Comparison of ENCODE assay signal across 12 mouse cellular contexts in the genomic region with DNA sequence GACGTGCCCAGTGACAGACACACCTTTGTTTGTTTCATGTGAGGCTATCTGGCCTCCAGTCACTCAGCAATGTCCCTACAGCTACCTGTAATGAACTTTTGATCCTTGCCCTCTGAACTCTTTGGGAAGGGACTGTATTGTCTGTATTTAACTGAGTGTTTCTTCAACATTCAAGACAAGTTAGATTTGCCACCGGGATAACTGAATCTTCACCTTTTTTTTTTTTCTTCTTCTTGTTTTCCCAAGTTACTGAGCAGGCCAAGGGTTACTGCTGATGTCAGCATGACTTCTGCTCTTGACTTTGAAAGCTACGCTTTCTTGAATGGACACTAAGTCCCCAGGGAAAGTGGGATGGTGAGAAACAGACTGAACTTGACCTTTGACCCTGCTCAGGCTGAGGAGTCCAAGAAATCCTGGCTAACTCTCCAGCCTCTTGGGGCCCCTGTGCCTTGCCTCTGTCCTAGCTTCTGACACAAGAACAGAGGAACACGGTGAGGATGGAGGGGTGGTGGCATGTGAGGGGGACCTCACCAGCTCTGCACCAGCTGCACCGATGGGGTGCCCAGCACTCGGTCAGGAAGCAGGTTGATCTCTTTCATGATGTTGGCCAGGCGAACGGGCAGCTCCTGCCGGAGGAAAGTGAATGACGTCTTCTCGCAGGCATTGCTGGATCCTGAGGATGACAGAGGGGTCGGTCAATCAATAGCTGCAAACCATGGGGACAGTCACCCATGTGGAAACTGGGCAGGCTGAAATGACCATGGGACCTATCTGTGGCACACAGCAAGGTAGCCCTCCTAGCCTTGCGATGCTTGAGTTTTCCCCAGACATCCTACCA. TPM values are rescaled to one million over a fixed set of nuclear protein-coding genes. Genes with fewer than 3 reads are reported as not detected.
A peak's percentile ranks its signal among the peaks of the same experiment; 100 is the strongest.
DNase-seq lines count a peak whose midpoint lies in the region; ATAC-seq and TF ChIP-seq lines count a peak whose summit lies in the region.
"Had no signal": no experiment of that assay in that cellular context is flagged by ENCODE, and none has a peak within 500 bp of the region (broad histone marks: within the 10 kb centered on the region; RNA-seq: fewer than 3 reads in every experiment).

No protein-coding gene starts in this region.

- TF ChIP-seq CTCF in liver, adult 2 months (IDR thresholded peaks at IDR 0.05; ENCODE audit: low read depth, low read length) = no peak

- no peaks in the 10 kb centered on the region for H3K79me2 ChIP-seq in liver, adult 2 months (ENCODE audit: control insufficient read depth, insufficient read depth, low read length)

- peaks cover 20% of the 10 kb centered on the region for H3K4me1 ChIP-seq in liver, adult 2 months (ENCODE audit: control insufficient read depth, insufficient read depth, low read length)
- peaks cover 18% of the 10 kb centered on the region for H3K4me1 ChIP-seq in intestine, embryonic 15.5 days (replicated peaks)
- peaks cover 13% of the 10 kb centered on the region for H3K4me1 ChIP-seq in midbrain, embryonic 11.5 days (ENCODE audit: control insufficient read depth, insufficient read depth, low read length)

- ATAC-seq in intestine, embryonic 15.5 days = no peak
- no peak for ATAC-seq in midbrain, embryonic 11.5 days (ENCODE audit: low FRiP score)
- ATAC-seq: forebrain, embryonic 15.5 days; midbrain, embryonic 15.5 days had no signal

- H3K9ac ChIP-seq in liver, adult 2 months (ENCODE audit: low read depth, low read length) = peak overlapping the region; percentile 7; the same call in 1 of the 2 replicates
- H3K9ac ChIP-seq in intestine, embryonic 15.5 days = no peak overlapping the region
- H3K9ac ChIP-seq in midbrain, embryonic 11.5 days (ENCODE audit: low read length) = no peak overlapping the region
- H3K9ac ChIP-seq: forebrain, embryonic 15.5 days; midbrain, embryonic 15.5 days; neural tube, embryonic 15.5 days had no signal

- peak overlapping the region; percentile 91 for H3K27ac ChIP-seq in liver, adult 2 months (replicated peaks; ENCODE audit: insufficient read depth, low read depth, low read length)
- no peak overlapping the region; the same call in 1 of the 2 replicates for H3K27ac ChIP-seq in intestine, embryonic 15.5 days
- H3K27ac ChIP-seq in midbrain, embryonic 11.5 days (ENCODE audit: low read depth, low read length) = no peak overlapping the region
- H3K27ac ChIP-seq: forebrain, embryonic 15.5 days; midbrain, embryonic 15.5 days; neural tube, embryonic 15.5 days had no signal

- H3K4me2 ChIP-seq in intestine, embryonic 15.5 days (replicated peaks) = peak overlapping the region; percentile 30
- H3K4me2 ChIP-seq in midbrain, embryonic 11.5 days = no peak overlapping the region
- H3K4me2 ChIP-seq: midbrain, embryonic 15.5 days had no signal

- H3K9me3 ChIP-seq in intestine, embryonic 15.5 days = no peaks in the 10 kb centered on the region
- H3K9me3 ChIP-seq in midbrain, embryonic 11.5 days (ENCODE audit: control insufficient read depth, low read length) = no peaks in the 10 kb centered on the region
- H3K9me3 ChIP-seq: forebrain, embryonic 15.5 days; midbrain, embryonic 15.5 days; neural tube, embryonic 15.5 days had no signal

- H3K36me3 ChIP-seq in liver, adult 2 months (ENCODE audit: control insufficient read depth, insufficient read depth, low read length) = peaks cover 5% of the 10 kb centered on the region; the same call in 1 of the 2 replicates
- H3K36me3 ChIP-seq in intestine, embryonic 15.5 days = no peaks in the 10 kb centered on the region
- no peaks in the 10 kb centered on the region for H3K36me3 ChIP-seq in midbrain, embryonic 11.5 days (ENCODE audit: control insufficient read depth, insufficient read depth, low read length)
- H3K36me3 ChIP-seq: forebrain, embryonic 15.5 days; midbrain, embryonic 15.5 days; neural tube, embryonic 15.5 days had no signal

- DNase-seq in cerebellum, adult 11 months = peak; percentile 50
- DNase-seq in cerebellum, postnatal 4 days (ENCODE audit: low spot score in 2 of 2) = no peak
- DNase-seq in liver, adult 2 months (ENCODE audit: extremely low read depth, low read depth, low spot score) = peak; percentile 99
- no peak for DNase-seq in liver
- peak; percentile 76 for DNase-seq in skeletal muscle tissue, adult 2 months (ENCODE audit: low read depth, low spot score)
- no peak for DNase-seq in spleen, postnatal 10 days (ENCODE audit: low spot score in 2 of 2)
- no peak for DNase-seq in midbrain, embryonic 11.5 days (ENCODE audit: low spot score, missing footprints)
- DNase-seq: right cerebral cortex, postnatal 25 days had no signal

- TF ChIP-seq POLR2A in liver, adult 2 months (IDR thresholded peaks at IDR 0.05; ENCODE audit: extremely low read depth, insufficient read depth, low read length) = no peak

- 62% methylated on average over 13 of the region's 13 CpGs for WGBS in liver, adult 2 months
- 71% methylated on average over 13 of the region's 13 CpGs for WGBS in intestine, embryonic 15.5 days
- WGBS in midbrain, embryonic 11.5 days = 81% methylated on average over 13 of the region's 13 CpGs

- H3K27me3 ChIP-seq in liver, adult 2 months (ENCODE audit: control insufficient read depth, insufficient read depth, low read length) = no peaks in the 10 kb centered on the region
- no peaks in the 10 kb centered on the region for H3K27me3 ChIP-seq in intestine, embryonic 15.5 days (replicated peaks)
- H3K27me3 ChIP-seq in midbrain, embryonic 11.5 days (ENCODE audit: control insufficient read depth, insufficient read depth, low read length) = no peaks in the 10 kb centered on the region; the same call in 1 of the 2 replicates
- H3K27me3 ChIP-seq: forebrain, embryonic 15.5 days; midbrain, embryonic 15.5 days; neural tube, embryonic 15.5 days had no signal

- no peak overlapping the region for H3K4me3 ChIP-seq in liver, adult 2 months (ENCODE audit: insufficient read depth, low read depth, low read length)
- no peak overlapping the region for H3K4me3 ChIP-seq in intestine, embryonic 15.5 days (replicated peaks)
- H3K4me3 ChIP-seq in midbrain, embryonic 11.5 days (ENCODE audit: low read depth, low read length) = no peak overlapping the region
- H3K4me3 ChIP-seq: forebrain, embryonic 15.5 days had no signal

RNA-seq across cellular contexts. Expression of a gene that starts 2.1 kb away (rescaled TPM):
- total RNA-seq in liver, adult 2 months (2014; rRNA removed) = 17.7 and 30.9 TPM in 2 replicates
- 101 and 125 TPM in 2 replicates for polyA plus RNA-seq in liver, adult 2 months (2012; rRNA removed)
- 30.8 and 31.2 TPM in 2 replicates for polyA plus RNA-seq in intestine, embryonic 15.5 days (2015; fragmentation: Nextera tagmentation; extraction: Ambion mirVana)
- polyA plus RNA-seq in midbrain, embryonic 11.5 days (2014; fragmentation: Nextera tagmentation; extraction: Ambion mirVana) = 12.6 and 13.3 TPM in 2 replicates

RNA-seq across cellular contexts. Expression of a gene that starts 29.4 kb away (rescaled TPM):
- total RNA-seq in liver, adult 2 months (2014; rRNA removed) = 0.13 and 0.18 TPM in 2 replicates
- 0.13 and 0.29 TPM in 2 replicates for polyA plus RNA-seq in liver, adult 2 months (2012; rRNA removed)
- polyA plus RNA-seq in intestine, embryonic 15.5 days (2015; fragmentation: Nextera tagmentation; extraction: Ambion mirVana) = 15.0 and 15.3 TPM in 2 replicates
- 47.3 and 47.8 TPM in 2 replicates for polyA plus RNA-seq in midbrain, embryonic 11.5 days (2014; fragmentation: Nextera tagmentation; extraction: Ambion mirVana)

RNA-seq across cellular contexts. Expression of a gene that starts 37.6 kb away (rescaled TPM):
- total RNA-seq in liver, adult 2 months (2014; rRNA removed) = 2.6 and 4.9 TPM in 2 replicates
- polyA plus RNA-seq in liver, adult 2 months (2012; rRNA removed) = 5.7 and 10.0 TPM in 2 replicates
- polyA plus RNA-seq in intestine, embryonic 15.5 days (2015; fragmentation: Nextera tagmentation; extraction: Ambion mirVana) = 32.8 and 35.6 TPM in 2 replicates
- polyA plus RNA-seq in midbrain, embryonic 11.5 days (2014; fragmentation: Nextera tagmentation; extraction: Ambion mirVana) = 2.9 and 3.0 TPM in 2 replicates

RNA-seq across cellular contexts. Expression of a gene that starts 48.2 kb away (rescaled TPM):
- 2.6 and 4.0 TPM in 2 replicates for total RNA-seq in liver, adult 2 months (2014; rRNA removed)
- polyA plus RNA-seq in liver, adult 2 months (2012; rRNA removed) = 3.5 and 3.6 TPM in 2 replicates
- 6.8 and 8.1 TPM in 2 replicates for polyA plus RNA-seq in intestine, embryonic 15.5 days (2015; fragmentation: Nextera tagmentation; extraction: Ambion mirVana)
- 10.5 and 12.4 TPM in 2 replicates for polyA plus RNA-seq in midbrain, embryonic 11.5 days (2014; fragmentation: Nextera tagmentation; extraction: Ambion mirVana)

Comparison
In these comparisons a context has a peak if more than half of its experiments do, and no peak if none do; other contexts are left out.
1. DNase-seq: peak in cerebellum, adult 11 months (single experiment), liver, adult 2 months (single experiment) and skeletal muscle tissue, adult 2 months (single experiment); none in cerebellum, postnatal 4 days (0 of 2), liver (single experiment), spleen, postnatal 10 days (0 of 2) and midbrain, embryonic 11.5 days (single experiment).
2. RNA of a gene that starts 29.4 kb away (polyA plus RNA-seq): 47.3 to 47.8 TPM in midbrain, embryonic 11.5 days and 15.0 to 15.3 TPM in intestine, embryonic 15.5 days; 0.13 to 0.29 TPM in liver, adult 2 months; every median in the first group is over 10 times any median in the second.